Mouse (Mus musculus): ENCODE results near the gene Gm49354. TPM values are rescaled to one million over a fixed set of nuclear protein-coding genes. Genes with fewer than 3 reads are reported as not detected.
"Not testable (repeated sequence)": the region's sequence is repeated elsewhere in the genome, so short reads cannot be mapped to it uniquely, and the experiment has no call there.

The Gm49354 gene
- polyA plus RNA-seq, 2 experiments = not detected

- H3K27ac ChIP-seq (replicated peaks; ENCODE audit: low read depth, low read length) = no peak overlapping the region
- TF ChIP-seq POLR2A (IDR thresholded peaks at IDR 0.05; ENCODE audit: borderline replicate concordance, extremely low read depth, insufficient read depth, insufficient read length) = no peak
- no peaks in the 10 kb centered on the region for H3K9me3 ChIP-seq (ENCODE audit: control insufficient read depth, low read length)
- no peaks in the 10 kb centered on the region for H3K4me1 ChIP-seq (ENCODE audit: control insufficient read depth, insufficient read depth, low read length)
- ATAC-seq (ENCODE audit: low FRiP score, low read depth) (no peak), DNase-seq (ENCODE audit: low spot score) (no peak)
- H3K27me3 ChIP-seq (ENCODE audit: control insufficient read depth, insufficient read depth, low read length) = no peaks in the 10 kb centered on the region
- no peaks in the 10 kb centered on the region for H3K36me3 ChIP-seq (ENCODE audit: control insufficient read depth, insufficient read depth, low read length)
- H3K4me2 ChIP-seq (replicated peaks; ENCODE audit: low read depth, low read length, severe bottlenecking) = no peak overlapping the region
- H3K9ac ChIP-seq (ENCODE audit: low read depth, low read length, severe bottlenecking) = no peak overlapping the region
- 78% methylated on average over 2 of the region's 2 CpGs for WGBS
- H3K4me3 ChIP-seq (replicated peaks; ENCODE audit: low read length) = no peak overlapping the region
These were observed 43.6 kb downstream of the Gm49354 start for GRCm38 (mm10) chr13:59738455-59738854.

- ATAC-seq (ENCODE audit: low FRiP score, low read depth) (peak; percentile 37; the same call in 1 of the 2 replicates), DNase-seq (ENCODE audit: low spot score) (peak; percentile 29)
- Histone ChIP-seq H3K9ac (ENCODE audit: low read depth, low read length, severe bottlenecking) (no peak overlapping the region), H3K27ac (replicated peaks; ENCODE audit: low read depth, low read length) (no peak overlapping the region), H3K27me3 (ENCODE audit: control insufficient read depth, insufficient read depth, low read length) (no peaks in the 10 kb centered on the region), H3K9me3 (ENCODE audit: control insufficient read depth, low read length) (no peaks in the 10 kb centered on the region), H3K36me3 (ENCODE audit: control insufficient read depth, insufficient read depth, low read length) (no peaks in the 10 kb centered on the region), H3K4me1 (ENCODE audit: control insufficient read depth, insufficient read depth, low read length) (no peaks in the 10 kb centered on the region), H3K4me3 (replicated peaks; ENCODE audit: low read length) (no peak overlapping the region), H3K4me2 (replicated peaks; ENCODE audit: low read depth, low read length, severe bottlenecking) (no peak overlapping the region)
- no peak for TF ChIP-seq POLR2A (IDR thresholded peaks at IDR 0.05; ENCODE audit: borderline replicate concordance, extremely low read depth, insufficient read depth, insufficient read length)
- 32% methylated on average over 3 of the region's 3 CpGs for WGBS
These were observed 46.9 kb downstream of the Gm49354 start for GRCm38 (mm10) chr13:59735190-59735589.

- not testable (repeated sequence) for DNase-seq (ENCODE audit: low spot score); H3K9ac ChIP-seq (ENCODE audit: low read depth, low read length, severe bottlenecking); H3K27me3 ChIP-seq (ENCODE audit: control insufficient read depth, insufficient read depth, low read length); H3K4me3 ChIP-seq (replicated peaks; ENCODE audit: low read length); H3K36me3 ChIP-seq (ENCODE audit: control insufficient read depth, insufficient read depth, low read length); ATAC-seq (ENCODE audit: low FRiP score, low read depth); H3K9me3 ChIP-seq (ENCODE audit: control insufficient read depth, low read length); H3K27ac ChIP-seq (replicated peaks; ENCODE audit: low read depth, low read length); H3K4me2 ChIP-seq (replicated peaks; ENCODE audit: low read depth, low read length, severe bottlenecking); H3K4me1 ChIP-seq (ENCODE audit: control insufficient read depth, insufficient read depth, low read length)
- 42% methylated on average over 6 of the region's 6 CpGs for WGBS
These were observed 47.7 kb downstream of the Gm49354 start for GRCm38 (mm10) chr13:59734347-59734746.

GRCm38 (mm10) chr13:59733936-59734335 lies 48.1 kb downstream of the Gm49354 start:
- H3K27ac ChIP-seq (replicated peaks; ENCODE audit: low read depth, low read length) = no peak overlapping the region
- ATAC-seq (ENCODE audit: low FRiP score, low read depth) = no peak
- 89% methylated on average over 2 of the region's 4 CpGs for WGBS

GRCm38 (mm10) chr13:59731652-59732051 lies 50.4 kb downstream of the Gm49354 start, which contains the start of gene Spata31d1d:
Spata31d1d (minus strand) TSS chr13:59731752.
- WGBS = 40% methylated on average over 7 of the region's 7 CpGs
- no peaks in the 10 kb centered on the region for H3K36me3 ChIP-seq (ENCODE audit: control insufficient read depth, insufficient read depth, low read length)
- H3K9ac ChIP-seq (ENCODE audit: low read depth, low read length, severe bottlenecking) = no peak within 1 kb of the TSS; the same call in 1 of the 2 replicates
- H3K27ac ChIP-seq (replicated peaks; ENCODE audit: low read depth, low read length) = no peak within 1 kb of the TSS
- H3K4me3 ChIP-seq (replicated peaks; ENCODE audit: low read length) = no peak within 1 kb of the TSS
- TF ChIP-seq POLR2A (IDR thresholded peaks at IDR 0.05; ENCODE audit: borderline replicate concordance, extremely low read depth, insufficient read depth, insufficient read length) = no peak
- no peaks in the 10 kb centered on the region for H3K4me1 ChIP-seq (ENCODE audit: control insufficient read depth, insufficient read depth, low read length)
- DNase-seq (ENCODE audit: low spot score) (no peak), ATAC-seq (ENCODE audit: low FRiP score, low read depth) (no peak)
- H3K9me3 ChIP-seq (ENCODE audit: control insufficient read depth, low read length) = no peaks in the 10 kb centered on the region
- no peak within 1 kb of the TSS for H3K4me2 ChIP-seq (replicated peaks; ENCODE audit: low read depth, low read length, severe bottlenecking)
- no peaks in the 10 kb centered on the region for H3K27me3 ChIP-seq (ENCODE audit: control insufficient read depth, insufficient read depth, low read length)

More at GRCm38 (mm10) chr13:59733936-59734335, 48.1 kb downstream of the Gm49354 start:
- Histone ChIP-seq H3K4me2 (replicated peaks; ENCODE audit: low read depth, low read length, severe bottlenecking) (no peak overlapping the region), H3K36me3 (ENCODE audit: control insufficient read depth, insufficient read depth, low read length) (no peaks in the 10 kb centered on the region), H3K4me3 (replicated peaks; ENCODE audit: low read length) (no peak overlapping the region), H3K4me1 (ENCODE audit: control insufficient read depth, insufficient read depth, low read length) (no peaks in the 10 kb centered on the region), H3K9me3 (ENCODE audit: control insufficient read depth, low read length) (no peaks in the 10 kb centered on the region), H3K9ac (ENCODE audit: low read depth, low read length, severe bottlenecking) (no peak overlapping the region), H3K27me3 (ENCODE audit: control insufficient read depth, insufficient read depth, low read length) (no peaks in the 10 kb centered on the region)
- TF ChIP-seq POLR2A (IDR thresholded peaks at IDR 0.05; ENCODE audit: borderline replicate concordance, extremely low read depth, insufficient read depth, insufficient read length) = no peak
- no peak for DNase-seq (ENCODE audit: low spot score)

All from limb, embryonic 14.5 days (tissue).